Mouse (Mus musculus) spleen, adult 2 months (tissue): ENCODE data around the gene Tmem9b.

ENCODE experiments used
- CTCF ChIP-seq: fragments of 200-500 bp; IDR thresholded peaks from 2 replicates; pipeline ENCODE4 v1.5.1; 2011; ENCODE audit warnings: mild to moderate bottlenecking, inconsistent platforms; ENCODE audit not compliant: insufficient read depth, insufficient read length, insufficient replicate concordance; ENCODE audit errors: extremely low read depth
- POLR2A ChIP-seq: fragments of 200-500 bp; IDR thresholded peaks from 2 replicates; pipeline ENCODE4 v1.6.1; 2011; ENCODE audit warnings: low read depth, low read length, inconsistent platforms

GRCm38 (mm10) chr7:109703190-109704015, 49.3 kb downstream of the Tmem9b start, which contains the start of the genes St5 and Akip1:
- peak; percentile 70; the same call in 1 of the 2 replicates for TF ChIP-seq POLR2A
- no peak for TF ChIP-seq CTCF
